Mouse (Mus musculus) myocyte (in vitro differentiated cells): ENCODE measurements around the gene Car14.

Experiments
- MYOG ChIP-seq, 3 experiments: IDR thresholded peaks; one replicate each; pipeline ENCODE4 v1.6.1; 2011; ENCODE audit warnings: control low read depth in 2 of 3, low read depth in 2 of 3, mild to moderate bottlenecking in 2 of 3; ENCODE audit not compliant: insufficient read length in 2 of 3, control insufficient read depth in 1 of 3, insufficient read depth in 1 of 3
- POLR2A ChIP-seq: IDR thresholded peaks from one replicate; pipeline ENCODE4 v1.6.1; 2011; ENCODE audit warnings: low read depth, mild to moderate bottlenecking, control low read depth, moderate library complexity; ENCODE audit not compliant: insufficient read length
- REST ChIP-seq: IDR thresholded peaks from one replicate; pipeline ENCODE4 v1.6.1; 2011; ENCODE audit warnings: mild to moderate bottlenecking, control low read depth, moderate library complexity; ENCODE audit not compliant: insufficient read depth, insufficient read length

- TF ChIP-seq POLR2A (no peak), MYOG (IDR thresholded peaks at IDR 0.05; ENCODE audit: control insufficient read depth in 1 of 3, insufficient read depth in 1 of 3, insufficient read length in 2 of 3, low read depth in 2 of 3) (no peak), REST (no peak)
Measured at GRCm38 (mm10) chr3:95894317-95895160, 10.0 kb downstream of the Car14 start.
